Mouse (Mus musculus): ENCODE data around the gene Acod1.

Gene Acod1

GRCm38 (mm10) chr14:103100296-103100695 lies 53.5 kb downstream of the Acod1 start:
- no peak for DNase-seq (ENCODE audit: extremely low spot score, low read depth, low spot score)

GRCm38 (mm10) chr14:103101171-103101570 lies 54.4 kb downstream of the Acod1 start:
- DNase-seq (ENCODE audit: extremely low spot score, low read depth, low spot score) = no peak

GRCm38 (mm10) chr14:103102246-103102645 lies 55.5 kb downstream of the Acod1 start:
- DNase-seq (ENCODE audit: extremely low spot score, low read depth, low spot score) = no peak

GRCm38 (mm10) chr14:103102731-103103335 lies 56.1 kb downstream of the Acod1 start:
- no peak for DNase-seq (ENCODE audit: extremely low spot score, low read depth, low spot score)

Data from hindlimb bud, embryonic 11.5 days (tissue).